Mouse (Mus musculus): ENCODE results near the gene Ctrc.

Gene Ctrc

GRCm38 (mm10) chr4:141818861-141819260, 27.3 kb downstream of the Ctrc start:
- no peak for DNase-seq

GRCm38 (mm10) chr4:141817706-141818105, 28.5 kb downstream of the Ctrc start:
- DNase-seq = no peak

GRCm38 (mm10) chr4:141816776-141817655, 29.1 kb downstream of the Ctrc start:
- no peak for DNase-seq

- no peak for DNase-seq
Measured at GRCm38 (mm10) chr4:141816267-141816666, 29.9 kb downstream of the Ctrc start.

GRCm38 (mm10) chr4:141811375-141811774, 34.8 kb downstream of the Ctrc start:
- no peak for DNase-seq

- no peak for DNase-seq
Measured at GRCm38 (mm10) chr4:141810975-141811374, 35.2 kb downstream of the Ctrc start.

GRCm38 (mm10) chr4:141809850-141810464, 36.2 kb downstream of the Ctrc start:
- DNase-seq = no peak

- DNase-seq = no peak
Measured at GRCm38 (mm10) chr4:141805886-141806285, 40.3 kb downstream of the Ctrc start.

GRCm38 (mm10) chr4:141804105-141804504, 42.1 kb downstream of the Ctrc start:
- no peak for DNase-seq

GRCm38 (mm10) chr4:141797545-141797944, 48.6 kb downstream of the Ctrc start:
- DNase-seq = no peak

- DNase-seq = no peak
Measured at GRCm38 (mm10) chr4:141796954-141797353, 49.2 kb downstream of the Ctrc start.

GRCm38 (mm10) chr4:141796356-141796755, 49.8 kb downstream of the Ctrc start:
- DNase-seq = no peak

GRCm38 (mm10) chr4:141794152-141794535, 52.0 kb downstream of the Ctrc start:
- DNase-seq = no peak

GRCm38 (mm10) chr4:141793282-141794151, 52.6 kb downstream of the Ctrc start, which contains the start of gene Casp9:
Gene Casp9 (plus strand): TSS chr4:141793612.
- DNase-seq = peak; percentile 97 to 98

- DNase-seq = no peak
Measured at GRCm38 (mm10) chr4:141792554-141793281, 53.4 kb downstream of the Ctrc start.

GRCm38 (mm10) chr4:141791951-141792350, 54.2 kb downstream of the Ctrc start:
- peak; percentile 21 to 56 for DNase-seq

GRCm38 (mm10) chr4:141791486-141791885, 54.7 kb downstream of the Ctrc start:
- DNase-seq = no peak

GRCm38 (mm10) chr4:141790524-141790990, 55.6 kb downstream of the Ctrc start, which contains the start of gene Dnajc16:
Gene Dnajc16 (minus strand): TSS chr4:141790931.
- DNase-seq = peak; percentile 97

- DNase-seq = no peak
Measured at GRCm38 (mm10) chr4:141789564-141790218, 56.5 kb downstream of the Ctrc start.

GRCm38 (mm10) chr4:141787462-141787861, 58.7 kb downstream of the Ctrc start:
- no peak for DNase-seq

GRCm38 (mm10) chr4:141787046-141787445, 59.1 kb downstream of the Ctrc start:
- no peak for DNase-seq

GRCm38 (mm10) chr4:141786141-141786540, 60.0 kb downstream of the Ctrc start:
- no peak for DNase-seq

Data from cerebellum, postnatal 25 days (tissue).